Mouse (Mus musculus) urinary bladder, postnatal 25 days (tissue): ENCODE measurements around the gene Lrfn1.

ENCODE experiments used
- DNase-seq: peaks from one replicate; pipeline ENCODE4 v3.0.0; 2022; ENCODE audit warnings: low spot score

The Lrfn1 gene

GRCm38 (mm10) chr7:28511441-28511840 is 59.7 kb downstream of the Lrfn1 start:
- no peak for DNase-seq
